Mouse (Mus musculus) erythroblast, embryonic 14.5 days (primary cell): ENCODE measurements at regions not wholly inside any gene's neighbourhood (a gene's known extent, or its start where the extent isn't known, plus 50 kb on each side); places are given as distances from the start of the nearest gene placed in this dataset.

Experiments
- GATA1 ChIP-seq: IDR thresholded peaks from 2 replicates; pipeline ENCODE4 v1.6.1; 2012; ENCODE audit warnings: low read length, inconsistent platforms, mixed read lengths
- TAL1 ChIP-seq: IDR thresholded peaks from 3 replicates; pipeline ENCODE4 v1.6.1; 2012; ENCODE audit warnings: low read length, inconsistent platforms, mixed read lengths

DNA sequence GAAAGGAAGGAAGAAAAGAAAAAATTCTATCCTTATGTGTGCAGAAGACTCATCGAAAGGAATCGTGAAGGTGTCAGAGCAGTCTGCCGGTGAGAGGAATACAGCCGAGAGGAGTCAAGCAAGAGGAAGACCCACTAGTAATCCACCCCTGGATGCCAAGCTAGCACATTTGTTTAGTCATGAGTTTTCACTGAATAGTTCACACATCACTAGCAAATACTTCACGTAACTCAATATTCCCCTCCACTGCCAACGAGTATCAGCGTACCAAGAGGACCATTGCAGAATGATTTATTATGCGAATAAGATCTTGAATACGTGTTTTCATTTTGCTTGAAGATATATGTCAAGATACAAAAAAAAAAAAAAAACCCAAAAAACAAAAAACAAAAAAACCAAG, 270.2 kb upstream of the Nrip1 start:
- TF ChIP-seq GATA1, result no peak
- TF ChIP-seq TAL1, result no peak
